ENCODE assay signal across 8 mouse cellular contexts in genomic region chr13:78202574-78203347, GRCm38 (mm10). TPM values are rescaled to one million over a fixed set of nuclear protein-coding genes. Genes with fewer than 3 reads are reported as not detected.
A peak's percentile ranks its signal among the peaks of the same experiment; 100 is the strongest.
DNase-seq lines count a peak whose midpoint lies in the region; ATAC-seq and TF ChIP-seq lines count a peak whose summit lies in the region.

No protein-coding gene starts in this region.

- no peak overlapping the region for H3K9ac ChIP-seq in ES-Bruce4 (ENCODE audit: low read depth, poor library complexity, severe bottlenecking)
- peak overlapping the region; percentile 71 for H3K9ac ChIP-seq in heart, embryonic 11.5 days (ENCODE audit: low read depth, low read length)
- peak overlapping the region; percentile 84 for H3K9ac ChIP-seq in midbrain, postnatal 0 days (replicated peaks; ENCODE audit: low read length, poor library complexity, severe bottlenecking)

- H3K9me3 ChIP-seq in ES-Bruce4 (replicated peaks; ENCODE audit: control insufficient read depth, insufficient read depth, low read length, poor library complexity, severe bottlenecking): no peaks in the 10 kb centered on the region
- no peaks in the 10 kb centered on the region for H3K9me3 ChIP-seq in heart, embryonic 11.5 days (replicated peaks; ENCODE audit: control insufficient read depth, low read length)
- H3K9me3 ChIP-seq in midbrain, postnatal 0 days (ENCODE audit: low read length): no peaks in the 10 kb centered on the region

- no peaks in the 10 kb centered on the region for H3K36me3 ChIP-seq in ES-Bruce4 (ENCODE audit: control insufficient read depth, insufficient read depth, low read length, poor library complexity, severe bottlenecking)
- H3K36me3 ChIP-seq in heart, embryonic 11.5 days (ENCODE audit: control insufficient read depth, insufficient read depth, low read length): no peaks in the 10 kb centered on the region
- no peaks in the 10 kb centered on the region for H3K36me3 ChIP-seq in midbrain, postnatal 0 days (ENCODE audit: insufficient read depth, low read length)

- intact Hi-C loops in heart, postnatal 25 days (cut with DNase I): loop anchor here (5.0 to 10.0 kb wide), 6 partner anchors 40 to 1158 kb away; partner anchors contain the start of genes 2210408I21Rik and Slf1

- peak; percentile 92 for DNase-seq in heart, adult 11 months
- no peak for DNase-seq in heart, postnatal 25 days (ENCODE audit: low spot score)
- peak; percentile 68 for DNase-seq in cerebellum, adult 8-10 months
- DNase-seq in layer of hippocampus, postnatal 14 days (ENCODE audit: low spot score in 2 of 2): peak; percentile 65 to 75
- peak; percentile 55 for DNase-seq in midbrain, postnatal 0 days (ENCODE audit: low spot score)
- no peak for DNase-seq in thymus, postnatal 0 days (ENCODE audit: low spot score)

- TF ChIP-seq POLR2A in ES-Bruce4 (IDR thresholded peaks at IDR 0.05; ENCODE audit: insufficient read depth, low read length): no peak

- H3K4me3 ChIP-seq in ES-Bruce4 (ENCODE audit: low read depth, low read length): peak overlapping the region; percentile 41
- H3K4me3 ChIP-seq in heart, embryonic 11.5 days (ENCODE audit: low read depth, low read length): peak overlapping the region; percentile 57
- H3K4me3 ChIP-seq in midbrain, postnatal 0 days (ENCODE audit: low read depth, low read length): peak overlapping the region; percentile 87

- no peak for ATAC-seq in heart, embryonic 11.5 days (replicated peaks; ENCODE audit: insufficient number of reproducible peaks, low FRiP score, low TSS enrichment)
- ATAC-seq in midbrain, postnatal 0 days (ENCODE audit: low FRiP score): peak; percentile 3

- no peak for TF ChIP-seq EP300 in ES-Bruce4 (IDR thresholded peaks at IDR 0.05; ENCODE audit: insufficient read depth, low read depth, low read length)

- H3K27me3 ChIP-seq in ES-Bruce4 (ENCODE audit: control insufficient read depth, insufficient read depth, low read length, poor library complexity, severe bottlenecking): peaks cover 33% of the 10 kb centered on the region
- H3K27me3 ChIP-seq in heart, embryonic 11.5 days (ENCODE audit: control insufficient read depth, insufficient read depth, low read length): peaks cover 7% of the 10 kb centered on the region
- H3K27me3 ChIP-seq in midbrain, postnatal 0 days (ENCODE audit: insufficient read depth, low read length): no peaks in the 10 kb centered on the region

- no peak for TF ChIP-seq CTCF in ES-Bruce4 (IDR thresholded peaks at IDR 0.05; ENCODE audit: low read depth, low read length)
- no peak for TF ChIP-seq CTCF in midbrain, postnatal 0 days (IDR thresholded peaks at IDR 0.05)

- no peaks in the 10 kb centered on the region for H3K4me1 ChIP-seq in ES-Bruce4 (ENCODE audit: control insufficient read depth, insufficient read depth, low read length)
- peaks cover under 1% of the 10 kb centered on the region; the same call in 1 of the 2 replicates for H3K4me1 ChIP-seq in heart, embryonic 11.5 days (ENCODE audit: control insufficient read depth, insufficient read depth, low read length)
- H3K4me1 ChIP-seq in midbrain, postnatal 0 days (ENCODE audit: insufficient read depth, low read length): peaks cover 3% of the 10 kb centered on the region; the same call in 1 of the 2 replicates

- WGBS in heart, embryonic 11.5 days (ENCODE audit: insufficient replicate concordance): under 1% methylated on average over 47 of the region's 47 CpGs
- under 1% methylated on average over 47 of the region's 47 CpGs for WGBS in midbrain, postnatal 0 days

- peak overlapping the region; percentile 77 for H3K4me2 ChIP-seq in heart, embryonic 11.5 days
- H3K4me2 ChIP-seq in midbrain, postnatal 0 days (ENCODE audit: low read depth, low read length, poor library complexity, severe bottlenecking): peak overlapping the region; percentile 83

- H3K27ac ChIP-seq in ES-Bruce4 (ENCODE audit: insufficient read depth, low read length): no peak overlapping the region
- H3K27ac ChIP-seq in heart, embryonic 11.5 days (ENCODE audit: low read depth, low read length): peak overlapping the region; percentile 63
- peak overlapping the region; percentile 92 for H3K27ac ChIP-seq in midbrain, postnatal 0 days (ENCODE audit: low read depth, low read length)

RNA-seq across cellular contexts. Expression of gene Nr2f1, which starts 3.2 kb away (rescaled TPM):
- 1 to 10 TPM; 2.3 to 2.9 TPM for total RNA-seq in heart, postnatal 25 days (2021)
- not detected in 2 replicates for polyA plus RNA-seq in ES-Bruce4 (2011; ENCODE audit: insufficient read depth, insufficient read length, low read depth, missing spikeins)
- polyA plus RNA-seq in heart, embryonic 11.5 days (2014; fragmentation: Nextera tagmentation; extraction: Ambion mirVana): 10.2 and 10.9 TPM in 2 replicates
- 100 to 1,000 TPM; 100 to 110 TPM for total RNA-seq in layer of hippocampus, postnatal 14 days (2021)
- 163 and 184 TPM in 2 replicates for total RNA-seq in midbrain, postnatal 0 days (2014; rRNA removed)
- polyA plus RNA-seq in midbrain, postnatal 0 days (2015; fragmentation: Nextera tagmentation; extraction: Ambion mirVana): 46.4 and 55.5 TPM in 2 replicates
- polyA plus RNA-seq in thymus, postnatal 0 days (2015; fragmentation: Nextera tagmentation; extraction: Ambion mirVana): 1.1 and 1.5 TPM in 2 replicates

Comparison
In these comparisons a context has a peak if more than half of its experiments do, and no peak if none do; other contexts are left out.
1. DNase-seq: peak in heart, adult 11 months (single experiment), cerebellum, adult 8-10 months (single experiment), layer of hippocampus, postnatal 14 days (2 of 2) and midbrain, postnatal 0 days (single experiment); none in heart, postnatal 25 days (single experiment) and thymus, postnatal 0 days (single experiment).
2. Peak in every context shown above with its lines, with median percentiles within 50 percentile points of each other: H3K4me3 ChIP-seq.